In the genomic region with DNA sequence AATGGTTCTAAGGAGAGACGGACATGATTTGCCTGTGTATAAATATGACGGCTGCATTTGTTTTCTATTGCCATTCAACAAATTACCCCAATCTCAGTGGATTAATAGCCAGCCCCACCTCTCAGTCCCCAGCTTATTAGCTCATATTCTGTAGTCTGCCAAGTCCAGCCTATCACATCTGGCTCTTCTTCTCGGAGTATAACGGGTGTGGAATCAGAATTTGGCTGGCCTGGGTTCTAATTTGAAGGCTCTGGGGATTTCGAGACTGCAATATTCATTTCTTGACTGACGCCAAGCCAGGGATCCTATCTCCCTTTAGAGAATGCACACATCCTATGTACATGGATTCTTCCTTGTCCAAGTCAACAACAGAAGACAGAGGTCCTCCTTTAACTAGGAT, we compare ENCODE assay signal across 19 mouse cellular contexts. TPM values are rescaled to one million over a fixed set of nuclear protein-coding genes. Genes with fewer than 3 reads are reported as not detected.
DNase-seq lines count a peak whose midpoint lies in the region; ATAC-seq and TF ChIP-seq lines count a peak whose summit lies in the region.
"Had no signal": no experiment of that assay in that cellular context is flagged by ENCODE, and none has a peak within 500 bp of the region (broad histone marks: within the 10 kb centered on the region; RNA-seq: fewer than 3 reads in every experiment).

No protein-coding gene starts in this region.

- intact Hi-C loops in gastrocnemius, postnatal 14 days (cut with DNase I; ENCODE audit: low total_unique reads), result no loop called here
- intact Hi-C loops in left cerebral cortex, postnatal 36 days (cut with DNase I), result no loop called here

- no peak overlapping the region for H3K4me3 ChIP-seq in heart, embryonic 11.5 days (ENCODE audit: low read depth, low read length)
- H3K4me3 ChIP-seq in MEL (ENCODE audit: control insufficient read depth in 1 of 2, insufficient read depth in 1 of 2, low read depth in 2 of 2, low read length in 2 of 2), result no peak overlapping the region
- H3K4me3 ChIP-seq: embryonic facial prominence, embryonic 10.5 days; forebrain, embryonic 13.5 days; heart, embryonic 15.5 days; hindbrain, embryonic 10.5 days; intestine, embryonic 15.5 days had no signal

- H3K27ac ChIP-seq in heart, embryonic 11.5 days (ENCODE audit: low read depth, low read length), result no peak overlapping the region
- H3K27ac ChIP-seq in MEL (ENCODE audit: control insufficient read depth, low read depth, low read length), result peak overlapping the region; percentile 30
- H3K27ac ChIP-seq: embryonic facial prominence, embryonic 10.5 days; forebrain, embryonic 13.5 days; heart, embryonic 15.5 days; hindbrain, embryonic 10.5 days; hindbrain, embryonic 14.5 days; intestine, embryonic 15.5 days had no signal

- ATAC-seq in heart, embryonic 11.5 days (replicated peaks; ENCODE audit: insufficient number of reproducible peaks, low FRiP score, low TSS enrichment), result no peak
- ATAC-seq: forebrain, embryonic 13.5 days; forebrain, postnatal 0 days; intestine, embryonic 15.5 days had no signal

- H3K9me3 ChIP-seq in heart, embryonic 11.5 days (replicated peaks; ENCODE audit: control insufficient read depth, low read length), result no peaks in the 10 kb centered on the region
- no peaks in the 10 kb centered on the region for H3K9me3 ChIP-seq in MEL (replicated peaks; ENCODE audit: insufficient read depth, low read length)
- H3K9me3 ChIP-seq: embryonic facial prominence, embryonic 10.5 days; forebrain, embryonic 13.5 days; heart, embryonic 15.5 days; hindbrain, embryonic 10.5 days; intestine, embryonic 15.5 days had no signal

- no peak for TF ChIP-seq RAD21 in MEL (IDR thresholded peaks at IDR 0.05; ENCODE audit: low read depth, low read length)

- TF ChIP-seq CTCF in MEL (IDR thresholded peaks at IDR 0.05 in 2 of 3, conservative IDR thresholded peaks at IDR 0.05 in 1 of 3; ENCODE audit: control insufficient read depth in 1 of 3, insufficient read depth in 1 of 3, low read depth in 2 of 3, low read length in 3 of 3, poor library complexity in 1 of 3, severe bottlenecking in 1 of 3), result no peak

- peaks cover 22% of the 10 kb centered on the region for H3K79me2 ChIP-seq in MEL (ENCODE audit: control insufficient read depth, insufficient read depth, low read length, poor library complexity)

- WGBS in heart, embryonic 11.5 days (ENCODE audit: insufficient replicate concordance), result 82% methylated on average over 6 of the region's 6 CpGs

- no peak for TF ChIP-seq EP300 in MEL (IDR thresholded peaks at IDR 0.05; ENCODE audit: low read depth in 1 of 2, low read length in 2 of 2)

- no peak overlapping the region for H3K4me2 ChIP-seq in heart, embryonic 11.5 days
- H3K4me2 ChIP-seq: forebrain, embryonic 13.5 days; heart, embryonic 15.5 days; hindbrain, embryonic 14.5 days; intestine, embryonic 15.5 days had no signal

- no peaks in the 10 kb centered on the region for H3K36me3 ChIP-seq in heart, embryonic 11.5 days (ENCODE audit: control insufficient read depth, insufficient read depth, low read length)
- peaks cover 15 to 70% of the 10 kb centered on the region in 2 experiments for H3K36me3 ChIP-seq in MEL (ENCODE audit: control insufficient read depth in 1 of 2, insufficient read depth in 2 of 2, low read length in 2 of 2)
- H3K36me3 ChIP-seq: embryonic facial prominence, embryonic 10.5 days; heart, embryonic 15.5 days; hindbrain, embryonic 10.5 days; intestine, embryonic 15.5 days had no signal

- H3K27me3 ChIP-seq in heart, embryonic 11.5 days (ENCODE audit: control insufficient read depth, insufficient read depth, low read length), result no peaks in the 10 kb centered on the region
- no peaks in the 10 kb centered on the region for H3K27me3 ChIP-seq in MEL (ENCODE audit: control insufficient read depth in 1 of 2, insufficient read depth in 2 of 2, low read length in 2 of 2)
- H3K27me3 ChIP-seq: CH12.LX; forebrain, embryonic 13.5 days; heart, embryonic 15.5 days; intestine, embryonic 15.5 days had no signal

- DNase-seq in heart, adult 18-20 months, result peak; percentile 54 to 73
- no peak for DNase-seq in MEL (ENCODE audit: low read depth, low spot score)
- peak; percentile 16 for DNase-seq in gastrocnemius, postnatal 14 days
- peak; percentile 76 for DNase-seq in skeletal muscle tissue, adult 2 months (ENCODE audit: low read depth, low spot score)
- DNase-seq in left cerebral cortex, postnatal 36 days (ENCODE audit: low spot score in 2 of 2), result no peak
- DNase-seq: adrenal gland, adult 2 months; adrenal gland, postnatal 25 days; cerebellum, adult 18-20 months; cerebellum, postnatal 10 days; forebrain, postnatal 0 days; kidney, adult 18-20 months had no signal

- H3K4me1 ChIP-seq in heart, embryonic 11.5 days (ENCODE audit: control insufficient read depth, insufficient read depth, low read length), result no peaks in the 10 kb centered on the region
- H3K4me1 ChIP-seq in MEL (ENCODE audit: control insufficient read depth in 1 of 2, insufficient read depth in 2 of 2, low read length in 2 of 2), result peaks cover 24 to 34% of the 10 kb centered on the region in 2 experiments
- H3K4me1 ChIP-seq: embryonic facial prominence, embryonic 10.5 days; forebrain, embryonic 13.5 days; heart, embryonic 15.5 days; hindbrain, embryonic 10.5 days had no signal

- no peak for TF ChIP-seq POLR2A in MEL (IDR thresholded peaks at IDR 0.05; ENCODE audit: control insufficient read depth in 1 of 2, insufficient read depth in 1 of 2, low read depth in 1 of 2, low read length in 2 of 2, poor library complexity in 1 of 2)

- H3K9ac ChIP-seq in heart, embryonic 11.5 days (ENCODE audit: low read depth, low read length), result no peak overlapping the region
- no peak overlapping the region for H3K9ac ChIP-seq in MEL (ENCODE audit: control insufficient read depth, low read depth, low read length, poor library complexity, severe bottlenecking)
- H3K9ac ChIP-seq: forebrain, embryonic 13.5 days; forebrain, postnatal 0 days; heart, embryonic 15.5 days; hindbrain, embryonic 14.5 days; intestine, embryonic 15.5 days had no signal

TF ChIP-seq in MEL, 35 proteins besides CTCF, POLR2A, EP300 and RAD21:
- TF ChIP-seq USF2 (IDR thresholded peaks at IDR 0.05; ENCODE audit: borderline replicate concordance in 1 of 2, insufficient read depth in 1 of 2, low read depth in 1 of 2, low read length in 2 of 2) (no peak), TCF12 (IDR thresholded peaks at IDR 0.05; ENCODE audit: low read depth, low read length) (no peak), MAX (IDR thresholded peaks at IDR 0.05; ENCODE audit: low read length) (no peak), ETS1 (IDR thresholded peaks at IDR 0.05; ENCODE audit: low read depth, low read length) (no peak), TBP (IDR thresholded peaks at IDR 0.05; ENCODE audit: low read depth, low read length) (no peak), MAFK (IDR thresholded peaks at IDR 0.05; ENCODE audit: borderline replicate concordance, low read depth, low read length) (no peak), GATA1 (IDR thresholded peaks at IDR 0.05; ENCODE audit: low read depth, low read length) (no peak)

RNA-seq across cellular contexts. Expression of gene Dpp4, which starts 11.0 kb away (rescaled TPM):
- total RNA-seq in heart, adult 18-20 months (2021), result 1 to 10 TPM; 2.3 to 5.1 TPM
- 12.3 and 13.6 TPM in 2 replicates for polyA plus RNA-seq in heart, embryonic 11.5 days (2014; fragmentation: Nextera tagmentation; extraction: Ambion mirVana)
- total RNA-seq in MEL (2012; rRNA removed), result 40.4 and 46.7 TPM in 2 replicates
- polyA plus RNA-seq in MEL (2012; ENCODE audit: insufficient read depth in 1 of 2, insufficient read length in 2 of 2, low read depth in 1 of 2, low replicate concordance in 2 of 2, missing spikeins in 1 of 2), result 10 to 100 TPM; 64.1 to 99.1 TPM
- total RNA-seq in gastrocnemius, postnatal 14 days (2021), result 1 to 10 TPM; 3.7 to 7.3 TPM
- 1 to 10 TPM; 1.7 to 2.5 TPM for total RNA-seq in left cerebral cortex, postnatal 36 days (2021)

Comparison
In these comparisons a context has a peak if more than half of its experiments do, and no peak if none do; other contexts are left out.
1. DNase-seq: peak in heart, adult 18-20 months (2 of 2), gastrocnemius, postnatal 14 days (single experiment) and skeletal muscle tissue, adult 2 months (single experiment); none in MEL (single experiment) and left cerebral cortex, postnatal 36 days (0 of 2).